ENCODE assay signal across 9 mouse cellular contexts in the genomic region with DNA sequence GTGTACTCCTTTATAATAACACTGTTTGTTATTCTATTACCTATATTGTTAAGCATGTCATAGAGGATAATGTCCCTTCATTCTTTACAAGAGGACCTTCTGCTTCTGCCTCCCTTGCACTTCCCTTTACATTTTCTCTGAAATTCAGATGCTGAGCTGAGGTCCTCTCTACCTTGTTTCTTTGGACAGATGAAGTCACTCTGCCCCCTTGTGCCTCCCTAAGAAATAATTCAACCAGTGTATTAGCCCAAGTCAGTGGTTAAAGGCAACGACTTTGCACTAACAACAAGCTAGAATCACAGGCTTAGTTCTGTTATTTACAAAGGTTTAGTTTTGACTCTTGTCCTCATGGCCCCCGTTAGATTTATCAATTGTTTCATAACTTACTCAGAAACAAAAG.
DNase-seq lines count a peak whose midpoint lies in the region; ATAC-seq and TF ChIP-seq lines count a peak whose summit lies in the region.
"Had no signal": no experiment of that assay in that cellular context is flagged by ENCODE, and none has a peak within 500 bp of the region (broad histone marks: within the 10 kb centered on the region; RNA-seq: fewer than 3 reads in every experiment).

No protein-coding gene starts in this region.

- 34% methylated on average over 2 of the region's 2 CpGs for WGBS in forebrain, postnatal 0 days
- 40% methylated on average over 2 of the region's 2 CpGs for WGBS in midbrain, postnatal 0 days

- ATAC-seq in forebrain, postnatal 0 days: peak; percentile 67
- ATAC-seq in midbrain, postnatal 0 days (ENCODE audit: low FRiP score): no peak
- no peak for ATAC-seq in CD4-positive, CD25-positive, alpha-beta regulatory T cell, adult 4 months
- no peak for ATAC-seq in megakaryocyte progenitor cell, adult 5-6 weeks (replicated peaks; ENCODE audit: poor library complexity)

- no peaks in the 10 kb centered on the region for H3K36me3 ChIP-seq in forebrain, postnatal 0 days (ENCODE audit: insufficient read depth)
- no peaks in the 10 kb centered on the region for H3K36me3 ChIP-seq in midbrain, postnatal 0 days (ENCODE audit: insufficient read depth, low read length)

- peak; percentile 38; the same call in 1 of the 2 replicates for TF ChIP-seq CTCF in brain, embryonic 14.5 days (IDR thresholded peaks at IDR 0.05; ENCODE audit: borderline replicate concordance, extremely low read depth, insufficient read depth, insufficient read length)
- peak; percentile 58 for TF ChIP-seq CTCF in forebrain, postnatal 0 days (IDR thresholded peaks at IDR 0.05; ENCODE audit: low read depth)
- TF ChIP-seq CTCF in midbrain, postnatal 0 days (IDR thresholded peaks at IDR 0.05): peak; percentile 77

- peak; percentile 4 for DNase-seq in left cerebral cortex, adult 11 months (ENCODE audit: low spot score)
- DNase-seq in left cerebral cortex, adult 8-10 months (ENCODE audit: low spot score in 2 of 2): no peak
- DNase-seq in brain, embryonic 14.5 days (ENCODE audit: low read depth): peak; percentile 77
- DNase-seq in forebrain, postnatal 0 days: peak; percentile 34
- peak; percentile 63 for DNase-seq in midbrain, postnatal 0 days (ENCODE audit: low spot score)
- no peak for DNase-seq in B cell, adult 2 months
- DNase-seq: lung, postnatal 14 days had no signal

- H3K9me3 ChIP-seq in forebrain, postnatal 0 days (ENCODE audit: low read length): no peaks in the 10 kb centered on the region
- H3K9me3 ChIP-seq in midbrain, postnatal 0 days (ENCODE audit: low read length): no peaks in the 10 kb centered on the region

- no peak overlapping the region for H3K4me2 ChIP-seq in forebrain, postnatal 0 days (ENCODE audit: low read depth)
- no peak overlapping the region for H3K4me2 ChIP-seq in midbrain, postnatal 0 days (ENCODE audit: low read depth, low read length, poor library complexity, severe bottlenecking)

- no peak overlapping the region for H3K27ac ChIP-seq in forebrain, postnatal 0 days (ENCODE audit: low read depth, low read length)
- H3K27ac ChIP-seq in midbrain, postnatal 0 days (ENCODE audit: low read depth, low read length): no peak overlapping the region

- no peaks in the 10 kb centered on the region for H3K4me1 ChIP-seq in forebrain, postnatal 0 days (ENCODE audit: insufficient read depth)
- H3K4me1 ChIP-seq in midbrain, postnatal 0 days (ENCODE audit: insufficient read depth, low read length): no peaks in the 10 kb centered on the region

- no peak for TF ChIP-seq POLR2A in brain, embryonic 14.5 days (IDR thresholded peaks at IDR 0.05; ENCODE audit: borderline replicate concordance, extremely low read depth, insufficient read depth, insufficient read length, poor library complexity, severe bottlenecking)

- H3K9ac ChIP-seq in forebrain, postnatal 0 days: no peak overlapping the region
- no peak overlapping the region for H3K9ac ChIP-seq in midbrain, postnatal 0 days (replicated peaks; ENCODE audit: low read length, poor library complexity, severe bottlenecking)

- no peaks in the 10 kb centered on the region for H3K27me3 ChIP-seq in forebrain, postnatal 0 days (ENCODE audit: insufficient read depth, low read length)
- no peaks in the 10 kb centered on the region for H3K27me3 ChIP-seq in midbrain, postnatal 0 days (ENCODE audit: insufficient read depth, low read length)

- no peak overlapping the region for H3K4me3 ChIP-seq in forebrain, postnatal 0 days (ENCODE audit: low read depth, low read length)
- no peak overlapping the region for H3K4me3 ChIP-seq in midbrain, postnatal 0 days (ENCODE audit: low read depth, low read length)

Comparison
In these comparisons a context has a peak if more than half of its experiments do, and no peak if none do; other contexts are left out.
1. DNase-seq: peak in left cerebral cortex, adult 11 months (single experiment), brain, embryonic 14.5 days (single experiment), forebrain, postnatal 0 days (single experiment) and midbrain, postnatal 0 days (single experiment); none in left cerebral cortex, adult 8-10 months (0 of 2) and B cell, adult 2 months (0 of 2).
2. Peak in every context shown above with its lines, with median percentiles within 50 percentile points of each other: CTCF ChIP-seq.